Mouse (Mus musculus) retina, postnatal 1 day (tissue): ENCODE measurements around the gene Exph5.

ENCODE experiments used
- DNase-seq: peaks from one replicate; pipeline ENCODE4 v3.0.0-alpha.2; 2012

Exph5 gene

GRCm38 (mm10) chr9:53323419-53324251, 22.2 kb downstream of the Exph5 start:
- DNase-seq = no peak

GRCm38 (mm10) chr9:53325363-53326090, 24.1 kb downstream of the Exph5 start:
- no peak for DNase-seq

DNA sequence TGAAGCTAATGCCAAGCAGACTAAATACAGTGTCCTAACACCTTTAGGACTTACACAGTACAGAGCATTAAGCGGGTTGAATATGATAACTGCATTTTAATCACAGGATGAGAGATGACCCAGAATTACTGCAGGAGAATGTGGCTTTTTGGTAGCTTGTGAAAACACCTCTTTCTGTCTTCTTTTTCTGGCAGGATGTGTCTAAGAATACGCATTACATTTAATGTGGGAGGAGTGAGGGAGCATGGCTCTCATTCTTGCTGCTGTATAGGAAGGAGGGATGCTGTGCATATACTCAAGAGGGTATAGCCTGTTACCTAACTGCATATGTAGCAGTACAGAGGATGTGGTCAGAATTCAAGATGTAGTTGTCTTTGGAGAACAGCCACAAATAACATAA, 26.7 kb downstream of the Exph5 start:
- DNase-seq = no peak

GRCm38 (mm10) chr9:53329301-53330206, 28.1 kb downstream of the Exph5 start:
- peak; percentile 71 for DNase-seq

- peak; percentile 36 for DNase-seq
These were observed 28.8 kb downstream of the Exph5 start for GRCm38 (mm10) chr9:53330247-53330646.

DNA sequence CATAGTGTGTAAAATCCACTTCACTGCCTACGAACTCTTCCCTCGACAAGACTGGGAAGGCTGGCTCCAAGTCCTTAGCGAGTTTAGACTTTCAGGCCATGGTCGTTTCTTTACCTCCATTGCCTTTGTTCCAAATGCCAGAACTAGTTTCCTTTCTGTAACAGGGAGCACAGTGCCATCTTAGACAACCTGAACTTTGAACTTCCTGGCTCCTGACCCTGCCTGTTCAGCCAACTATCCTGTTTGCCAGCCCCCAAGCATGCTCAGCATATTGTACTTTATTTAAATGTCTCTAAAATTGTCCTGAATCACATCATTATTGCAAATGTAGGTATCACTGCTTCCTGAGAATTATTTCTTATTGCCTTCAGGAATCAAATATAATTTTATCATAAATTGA, 32.0 kb downstream of the Exph5 start:
- DNase-seq = no peak

DNA sequence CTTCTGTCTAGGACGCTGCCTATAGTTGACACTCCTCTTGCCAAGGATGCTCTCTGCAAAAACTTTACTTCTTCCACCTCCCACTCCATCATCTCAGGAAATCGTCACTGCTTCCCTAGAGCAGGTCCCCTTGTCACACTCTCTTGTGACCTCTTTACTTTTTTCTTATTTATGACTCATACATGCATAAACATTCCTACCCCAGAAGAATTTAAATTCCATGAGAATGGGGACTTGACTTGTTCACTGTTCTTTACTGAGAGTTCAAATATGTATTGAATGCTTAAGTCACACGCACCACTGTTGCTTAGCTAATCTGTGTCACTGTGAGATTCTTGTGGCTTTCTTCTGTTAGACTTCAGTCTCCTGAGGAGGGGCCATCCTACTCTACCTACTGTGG, 33.7 kb downstream of the Exph5 start:
- no peak for DNase-seq

- no peak for DNase-seq
These were observed 38.1 kb downstream of the Exph5 start for GRCm38 (mm10) chr9:53339603-53340002.

DNA sequence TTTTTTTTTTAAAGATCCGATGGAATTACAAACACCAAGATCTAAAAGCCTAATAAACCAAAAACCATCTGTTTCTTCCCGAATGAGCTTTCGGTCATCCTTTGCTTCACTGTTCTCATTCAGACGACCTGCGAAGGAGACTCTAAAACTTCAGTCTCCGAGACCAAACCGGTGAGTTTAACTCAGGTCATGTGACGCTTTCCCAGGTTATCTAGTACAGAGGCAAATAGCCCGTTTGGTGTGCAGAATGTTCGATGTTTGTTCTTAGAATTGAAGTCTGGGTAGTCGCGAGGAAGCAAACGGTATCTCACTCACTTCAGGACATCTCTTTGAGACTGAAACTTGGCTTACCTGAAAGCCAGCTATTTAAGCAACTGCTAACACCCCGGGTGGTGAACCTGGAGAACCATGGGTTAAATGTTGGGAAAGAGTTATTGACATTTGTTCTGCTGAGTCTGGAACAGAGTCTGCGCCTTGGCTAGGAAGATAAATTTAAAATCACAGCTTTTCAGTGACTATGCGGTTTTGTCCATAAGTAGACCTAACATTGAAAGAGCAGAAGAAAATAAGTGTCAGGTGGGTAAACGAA, 39.0 kb downstream of the Exph5 start:
- DNase-seq = no peak

DNA sequence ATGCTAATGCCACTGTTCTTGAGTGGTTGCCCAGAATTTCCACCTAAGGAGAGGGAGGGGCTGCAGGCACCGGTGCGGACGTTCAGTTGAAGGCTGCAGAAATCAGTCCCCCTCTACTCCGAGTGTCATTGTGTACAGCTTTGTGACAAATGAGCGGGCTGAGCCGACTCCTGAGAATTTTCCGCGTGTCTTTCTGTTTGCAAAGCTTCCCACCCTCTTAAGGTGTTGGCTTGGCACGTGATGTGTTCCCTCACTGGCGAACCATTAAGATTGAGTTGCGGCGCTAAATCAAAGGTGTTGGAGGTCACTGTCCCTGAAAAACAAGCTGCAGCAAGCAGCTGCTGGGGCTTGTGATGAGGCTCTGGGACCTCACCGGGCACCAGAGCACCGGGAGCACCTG, 39.5 kb downstream of the Exph5 start:
- DNase-seq = peak; percentile 47

GRCm38 (mm10) chr9:53341981-53342380, 40.5 kb downstream of the Exph5 start:
- no peak for DNase-seq

DNA sequence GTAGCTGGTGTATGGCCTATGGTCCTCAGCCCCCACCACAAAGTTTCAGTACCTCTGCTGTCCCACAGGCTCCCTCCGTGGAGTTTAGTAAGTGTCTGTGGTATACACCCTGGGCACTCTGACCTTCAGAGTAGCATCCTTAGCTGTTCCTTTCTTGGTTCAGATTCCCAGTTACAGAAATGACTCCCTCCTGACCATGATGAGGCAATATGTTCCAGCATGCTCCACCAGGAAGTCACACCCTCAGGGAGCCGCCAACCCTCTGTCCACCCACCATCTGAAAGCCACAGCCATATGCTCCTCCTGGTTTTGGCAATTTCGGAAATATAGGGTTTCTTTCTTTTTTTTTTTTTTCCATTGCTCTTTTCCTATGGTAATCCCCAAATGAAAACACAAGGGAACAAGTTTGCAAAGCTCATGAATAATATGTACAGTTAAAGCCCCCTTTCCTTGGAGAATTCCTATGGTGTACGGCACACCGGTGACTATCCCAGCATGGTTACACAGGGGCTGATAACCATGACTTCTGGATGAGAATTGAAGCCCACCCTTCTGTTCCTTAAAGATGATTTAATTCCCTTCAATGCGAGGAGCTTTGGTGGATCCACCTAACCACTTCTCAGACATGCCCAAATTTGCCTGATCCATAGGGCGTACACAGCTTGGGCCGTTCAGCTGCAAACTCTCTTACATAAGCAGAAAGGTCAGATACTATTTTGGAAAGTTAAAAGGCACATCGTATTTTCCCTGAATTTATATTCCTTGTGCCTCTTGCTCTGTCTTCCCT, 43.4 kb downstream of the Exph5 start:
- no peak for DNase-seq

DNA sequence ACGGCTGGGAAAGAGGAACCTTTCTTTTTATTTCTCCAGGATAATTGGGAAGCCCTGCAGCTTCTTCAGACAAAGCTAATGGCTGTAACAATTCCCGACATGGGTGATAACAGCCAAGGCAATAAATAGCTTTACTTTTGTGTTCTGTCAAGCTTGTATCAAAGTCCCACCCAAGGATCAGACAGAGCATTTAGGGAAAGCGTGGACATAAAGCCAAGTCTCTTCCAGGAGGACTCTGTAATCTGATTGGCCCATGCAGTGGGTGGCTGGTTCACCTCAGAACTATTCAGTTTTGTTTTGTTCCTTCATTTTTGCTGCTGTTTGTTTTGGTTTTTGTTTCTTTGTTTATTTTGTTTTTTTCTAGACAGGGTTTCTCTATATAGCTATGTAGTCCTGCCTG, 44.3 kb downstream of the Exph5 start:
- no peak for DNase-seq

- DNase-seq = peak; percentile 14
These were observed 44.9 kb downstream of the Exph5 start for GRCm38 (mm10) chr9:53346402-53346801.

DNA sequence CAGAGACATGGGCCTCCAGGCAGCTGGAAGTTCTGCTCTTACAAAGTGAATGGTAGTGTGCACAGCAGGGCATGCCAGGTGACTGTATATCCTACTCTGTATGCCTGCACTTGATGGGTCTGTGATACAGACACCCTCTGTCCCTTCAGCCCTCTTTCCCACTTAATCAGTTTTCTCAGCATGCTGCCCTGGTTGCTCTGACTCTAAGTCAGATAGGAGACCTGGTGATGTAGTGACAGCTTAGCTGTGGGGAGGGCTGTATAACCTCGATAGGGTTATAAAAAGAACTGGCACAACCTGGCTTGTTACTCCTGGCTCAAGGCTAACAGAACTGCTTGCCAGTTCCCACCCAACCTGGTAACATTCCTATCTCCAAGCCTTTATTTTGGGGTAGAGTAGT, 47.7 kb downstream of the Exph5 start:
- no peak for DNase-seq

- DNase-seq = no peak
These were observed 48.9 kb downstream of the Exph5 start for GRCm38 (mm10) chr9:53350331-53350730.

DNA sequence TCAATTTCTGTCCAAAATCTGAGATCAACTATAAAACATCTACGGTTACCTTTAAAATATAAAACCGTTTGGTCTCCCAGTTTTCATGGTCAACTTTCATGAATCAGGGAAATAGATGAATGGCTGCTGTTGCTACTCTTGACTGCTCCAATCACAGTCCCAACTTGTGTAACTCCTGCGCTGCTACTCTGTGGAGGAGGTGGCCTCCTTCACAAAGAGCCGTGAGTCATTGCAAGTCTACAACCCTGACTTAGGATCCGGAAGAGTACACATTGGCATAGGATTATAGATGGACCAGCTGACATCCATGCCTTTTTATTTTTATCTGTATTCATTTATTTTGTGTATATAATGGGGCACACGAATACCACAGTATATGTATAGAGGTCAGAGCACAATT, 50.4 kb downstream of the Exph5 start:
- no peak for DNase-seq

GRCm38 (mm10) chr9:53353161-53353560, 51.7 kb downstream of the Exph5 start:
- DNase-seq = no peak

- DNase-seq = no peak
These were observed 55.0 kb downstream of the Exph5 start for GRCm38 (mm10) chr9:53356219-53357155.

- DNase-seq = no peak
These were observed 69.9 kb downstream of the Exph5 start for GRCm38 (mm10) chr9:53371339-53371738.

DNA sequence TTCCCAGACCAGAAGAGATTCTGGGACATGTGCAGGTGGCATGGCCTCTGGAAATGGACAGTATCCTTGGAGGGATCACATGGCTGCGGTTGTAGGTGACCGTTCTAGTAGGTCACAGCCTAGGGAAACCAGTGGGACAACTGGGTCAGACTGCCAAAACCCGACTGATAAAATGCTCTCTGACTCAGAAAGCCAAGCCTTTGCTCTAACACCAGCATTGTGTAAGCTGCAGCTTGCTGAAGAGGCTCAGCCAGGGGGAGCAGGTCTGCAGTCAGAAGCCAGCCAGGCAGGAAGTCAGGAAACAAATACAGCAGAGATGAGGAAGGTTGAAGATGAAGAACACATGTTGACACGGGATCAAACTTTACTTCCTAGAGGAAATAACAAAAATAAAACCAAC, 74.4 kb downstream of the Exph5 start:
- no peak for DNase-seq
